Mouse (Mus musculus): Measurements from ENCODE around the gene Slc2a12.

GRCm38 (mm10) chr10:22659386-22659725 is 14.5 kb downstream of the Slc2a12 start:
- TF ChIP-seq POLR2A (IDR thresholded peaks at IDR 0.05; ENCODE audit: low read depth, low read length) (no peak), CTCF (conservative IDR thresholded peaks at IDR 0.05; ENCODE audit: insufficient read depth, insufficient read length, low read depth, low read length) (no peak)

All from kidney, adult 2 months (tissue).